Mouse (Mus musculus): ENCODE measurements at regions not wholly inside any gene's neighbourhood (a gene's known extent, or its start where the extent isn't known, plus 50 kb on each side); places are given as distances from the start of the nearest gene placed in this dataset.

DNA sequence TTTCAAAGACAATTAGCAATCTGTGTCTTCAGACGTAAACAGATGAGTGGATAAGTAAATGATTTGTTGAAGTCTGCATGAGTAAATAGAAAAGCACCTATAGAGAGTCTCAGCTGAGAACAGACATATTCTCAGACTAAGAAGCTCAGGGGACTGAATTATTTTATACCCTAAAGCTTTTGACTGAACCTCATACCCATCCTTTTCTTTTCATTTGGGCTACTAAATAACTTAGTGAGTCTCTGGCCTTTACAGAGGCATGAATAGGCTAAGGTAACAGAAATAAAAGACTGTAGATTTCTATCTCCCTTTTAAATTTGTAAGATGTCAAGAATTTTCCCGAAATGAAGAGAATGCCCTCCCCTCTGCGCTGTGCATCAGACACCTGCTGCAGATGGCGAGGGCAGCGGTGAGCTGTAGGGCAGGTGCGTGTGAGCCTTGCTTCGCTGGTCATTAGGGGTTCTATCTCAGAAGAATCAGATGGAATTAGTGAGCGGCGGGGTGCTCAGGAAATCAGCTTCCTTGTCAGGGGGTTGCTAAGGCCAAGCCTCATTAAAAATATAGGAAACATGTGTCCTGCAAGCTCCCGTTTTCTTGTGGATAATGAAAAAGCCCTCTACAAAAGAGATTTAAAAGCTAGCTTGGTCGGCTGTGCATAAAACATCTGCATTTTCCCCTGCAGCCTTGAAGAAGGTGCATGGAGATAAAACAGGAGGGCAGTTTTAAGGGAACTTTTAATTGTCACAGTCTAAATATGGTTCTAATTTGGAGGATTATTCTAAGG is 107.0 kb upstream of the Arhgap24 start:
- Histone ChIP-seq H3K27ac (0 out of 2 replicates have a peak overlapping the region, but pooled peaks have one; percentile 20), H3K4me2 (ENCODE audit: low read depth, low read length) (no peak overlapping the region), H3K4me1 (ENCODE audit: insufficient read depth, low read length) (no peaks in the 10 kb centered on the region), H3K9ac (replicated peaks; ENCODE audit: low read length) (no peak overlapping the region), H3K36me3 (ENCODE audit: insufficient read depth, low read length) (no peaks in the 10 kb centered on the region), H3K4me3 (ENCODE audit: low read length) (no peak overlapping the region), H3K9me3 (ENCODE audit: low read length) (no peaks in the 10 kb centered on the region), H3K27me3 (ENCODE audit: insufficient read depth, low read length) (no peaks in the 10 kb centered on the region)
- TF ChIP-seq CTCF (IDR thresholded peaks at IDR 0.05; ENCODE audit: low read depth) = no peak
- 53% methylated on average over 11 of the region's 11 CpGs for WGBS
- DNase-seq (ENCODE audit: low spot score) = no peak
- ATAC-seq = peak; percentile 58

DNA sequence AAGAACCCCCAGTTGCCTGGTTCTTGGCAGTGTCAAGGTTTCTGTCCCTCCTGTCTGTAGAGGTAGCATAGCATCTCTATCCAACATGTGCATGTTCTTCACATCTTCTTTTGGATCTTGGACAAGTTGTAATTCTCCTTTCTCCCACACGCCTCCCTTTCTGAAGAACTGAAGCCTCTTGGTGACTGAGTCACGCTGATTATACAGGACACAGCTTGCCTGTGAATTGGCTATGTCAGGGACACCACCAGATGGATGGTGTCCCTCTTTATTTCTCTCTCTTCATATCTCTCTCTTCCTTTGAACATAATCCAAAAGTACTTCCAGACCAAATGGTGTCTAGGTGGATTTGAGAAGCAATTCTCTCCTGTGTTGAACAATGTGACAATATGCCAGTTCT is 105.9 kb upstream of the Arhgap24 start:
- no peaks in the 10 kb centered on the region for H3K27me3 ChIP-seq (ENCODE audit: insufficient read depth, low read length)
- no peak for TF ChIP-seq CTCF (IDR thresholded peaks at IDR 0.05; ENCODE audit: low read depth)
- 81% methylated on average over 2 of the region's 2 CpGs for WGBS
- no peak for ATAC-seq
- H3K9me3 ChIP-seq (ENCODE audit: low read length) = no peaks in the 10 kb centered on the region
- no peaks in the 10 kb centered on the region for H3K36me3 ChIP-seq (ENCODE audit: insufficient read depth, low read length)
- DNase-seq (ENCODE audit: low spot score) = no peak
- no peaks in the 10 kb centered on the region for H3K4me1 ChIP-seq (ENCODE audit: insufficient read depth, low read length)
- no peak overlapping the region for H3K4me2 ChIP-seq (ENCODE audit: low read depth, low read length)
- no peak overlapping the region for H3K4me3 ChIP-seq (ENCODE audit: low read length)
- H3K9ac ChIP-seq (replicated peaks; ENCODE audit: low read length) = no peak overlapping the region
- H3K27ac ChIP-seq = no peak overlapping the region

DNA sequence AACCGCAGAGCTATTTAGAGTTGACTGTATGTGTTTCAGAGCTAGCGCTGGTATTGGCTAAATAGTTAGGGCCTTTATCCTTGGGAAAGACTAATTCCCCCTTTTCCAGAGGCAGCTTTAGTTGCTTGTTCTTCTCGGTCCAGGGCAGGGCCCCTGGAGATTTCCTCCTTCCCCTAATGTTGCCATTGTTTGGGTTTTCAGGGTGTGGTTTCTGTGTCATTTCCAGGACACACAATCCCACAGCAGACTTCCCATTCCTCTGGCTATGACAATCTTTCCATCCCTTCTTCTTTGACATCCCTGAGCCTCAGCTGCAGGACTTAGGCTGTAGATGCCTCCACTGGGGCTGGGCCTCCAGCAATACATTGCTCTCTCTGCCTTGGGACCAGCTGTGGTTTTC is 87.2 kb upstream of the Arhgap24 start:
- no peak overlapping the region for H3K27ac ChIP-seq
- H3K27me3 ChIP-seq (ENCODE audit: insufficient read depth, low read length) = no peaks in the 10 kb centered on the region
- no peak for ATAC-seq
- no peak for DNase-seq (ENCODE audit: low spot score)
- H3K4me3 ChIP-seq (ENCODE audit: low read length) = no peak overlapping the region
- no peaks in the 10 kb centered on the region for H3K4me1 ChIP-seq (ENCODE audit: insufficient read depth, low read length)
- 83% methylated on average over 3 of the region's 3 CpGs for WGBS
- H3K36me3 ChIP-seq (ENCODE audit: insufficient read depth, low read length) = no peaks in the 10 kb centered on the region
- no peak overlapping the region for H3K9ac ChIP-seq (replicated peaks; ENCODE audit: low read length)
- no peak for TF ChIP-seq CTCF (IDR thresholded peaks at IDR 0.05; ENCODE audit: low read depth)
- no peak overlapping the region for H3K4me2 ChIP-seq (ENCODE audit: low read depth, low read length)
- H3K9me3 ChIP-seq (ENCODE audit: low read length) = no peaks in the 10 kb centered on the region

DNA sequence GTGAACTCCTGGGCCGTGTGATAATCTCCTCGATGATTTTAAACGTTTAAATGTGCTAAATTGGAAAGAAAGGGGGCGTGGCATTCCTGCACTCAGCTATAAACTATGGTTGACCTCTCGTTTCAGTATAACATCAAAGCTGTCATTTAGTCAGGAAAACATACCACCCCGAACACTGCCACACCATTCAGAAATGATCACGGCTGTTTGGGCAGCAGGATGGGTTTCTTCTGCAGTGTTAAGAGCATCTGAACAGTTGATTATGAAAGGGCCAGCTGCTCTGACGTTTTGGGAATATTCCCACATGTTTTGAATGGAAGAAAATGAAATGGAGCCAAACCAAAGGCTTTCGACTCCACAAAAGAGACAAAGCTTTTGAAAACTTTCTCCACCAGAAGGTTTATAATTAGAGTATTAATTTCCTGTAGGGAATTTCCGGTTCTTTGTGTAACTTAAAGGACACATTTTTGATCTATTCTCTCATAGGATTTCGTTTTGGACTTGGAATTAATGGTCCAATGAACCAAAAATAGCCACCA is 85.5 kb upstream of the Arhgap24 start:
- TF ChIP-seq CTCF (IDR thresholded peaks at IDR 0.05; ENCODE audit: low read depth) = no peak
- Histone ChIP-seq H3K9ac (replicated peaks; ENCODE audit: low read length) (no peak overlapping the region), H3K36me3 (ENCODE audit: insufficient read depth, low read length) (no peaks in the 10 kb centered on the region), H3K4me1 (ENCODE audit: insufficient read depth, low read length) (no peaks in the 10 kb centered on the region), H3K4me3 (ENCODE audit: low read length) (no peak overlapping the region), H3K27me3 (ENCODE audit: insufficient read depth, low read length) (no peaks in the 10 kb centered on the region), H3K4me2 (ENCODE audit: low read depth, low read length) (no peak overlapping the region), H3K27ac (no peak overlapping the region), H3K9me3 (ENCODE audit: low read length) (no peaks in the 10 kb centered on the region)
- DNase-seq (ENCODE audit: low spot score) = no peak
- ATAC-seq = no peak
- 61% methylated on average over 11 of the region's 11 CpGs for WGBS

GRCm38 (mm10) chr5:102399006-102399405 is 82.2 kb upstream of the Arhgap24 start:
- no peak for TF ChIP-seq CTCF (IDR thresholded peaks at IDR 0.05; ENCODE audit: low read depth)
- Histone ChIP-seq H3K36me3 (ENCODE audit: insufficient read depth, low read length) (no peaks in the 10 kb centered on the region), H3K27ac (no peak overlapping the region), H3K27me3 (ENCODE audit: insufficient read depth, low read length) (no peaks in the 10 kb centered on the region), H3K4me1 (ENCODE audit: insufficient read depth, low read length) (no peaks in the 10 kb centered on the region), H3K9ac (replicated peaks; ENCODE audit: low read length) (no peak overlapping the region), H3K9me3 (ENCODE audit: low read length) (no peaks in the 10 kb centered on the region), H3K4me3 (ENCODE audit: low read length) (no peak overlapping the region), H3K4me2 (ENCODE audit: low read depth, low read length) (no peak overlapping the region)
- 78% methylated on average over 4 of the region's 4 CpGs for WGBS
- no peak for DNase-seq (ENCODE audit: low spot score)
- ATAC-seq = no peak

DNA sequence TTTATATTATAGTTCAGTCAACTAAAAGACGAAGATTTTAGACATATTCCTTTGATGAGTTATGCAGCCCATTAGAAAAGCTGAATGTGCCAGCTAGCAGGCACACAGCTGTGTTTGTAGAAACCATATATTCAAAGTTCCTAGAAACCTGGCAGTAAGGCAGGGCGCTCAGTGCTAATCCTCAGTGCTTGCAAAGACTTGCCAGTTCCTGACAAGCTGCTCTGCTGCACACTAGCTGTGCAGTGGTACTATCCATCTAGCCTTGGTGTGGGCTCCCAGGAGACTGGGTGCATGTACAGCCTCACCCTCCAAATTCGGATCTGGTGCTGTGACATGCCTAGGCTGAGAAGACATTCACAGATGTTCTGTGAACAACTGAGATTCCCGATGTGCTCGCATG is 63.5 kb upstream of the Arhgap24 start:
- H3K27me3 ChIP-seq (ENCODE audit: insufficient read depth, low read length) = no peaks in the 10 kb centered on the region
- H3K27ac ChIP-seq = no peak overlapping the region
- ATAC-seq (no peak), DNase-seq (ENCODE audit: low spot score) (no peak)
- no peaks in the 10 kb centered on the region for H3K4me1 ChIP-seq (ENCODE audit: insufficient read depth, low read length)
- no peak overlapping the region for H3K4me3 ChIP-seq (ENCODE audit: low read length)
- no peaks in the 10 kb centered on the region for H3K9me3 ChIP-seq (ENCODE audit: low read length)
- H3K4me2 ChIP-seq (ENCODE audit: low read depth, low read length) = no peak overlapping the region
- TF ChIP-seq CTCF (IDR thresholded peaks at IDR 0.05; ENCODE audit: low read depth) = no peak
- WGBS = 70% methylated on average over 5 of the region's 5 CpGs
- no peaks in the 10 kb centered on the region for H3K36me3 ChIP-seq (ENCODE audit: insufficient read depth, low read length)
- H3K9ac ChIP-seq (replicated peaks; ENCODE audit: low read length) = no peak overlapping the region

DNA sequence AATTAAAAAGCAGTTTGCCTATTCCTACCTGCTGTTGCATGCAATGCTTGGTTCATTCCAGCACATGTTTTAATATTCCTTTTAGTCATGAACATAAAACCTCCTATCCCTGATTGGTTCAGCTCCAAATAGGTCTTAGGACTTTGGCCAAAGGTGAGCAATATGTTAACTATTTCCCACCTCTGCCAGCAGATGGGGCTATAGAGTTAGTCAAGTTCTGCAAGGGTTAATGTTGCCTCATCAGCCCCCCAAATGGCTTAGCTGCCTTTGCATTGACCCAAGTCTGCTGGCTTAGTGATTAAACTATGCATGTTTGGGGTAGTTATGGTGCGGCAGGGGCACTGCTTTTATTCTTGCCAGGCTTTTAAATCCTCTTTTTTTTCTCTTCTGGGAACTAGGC is 62.1 kb upstream of the Arhgap24 start:
- peak; percentile 62 for TF ChIP-seq CTCF (IDR thresholded peaks at IDR 0.05; ENCODE audit: low read depth)
- DNase-seq (ENCODE audit: low spot score) = peak; percentile 29
- Histone ChIP-seq H3K27me3 (ENCODE audit: insufficient read depth, low read length) (no peaks in the 10 kb centered on the region), H3K36me3 (ENCODE audit: insufficient read depth, low read length) (no peaks in the 10 kb centered on the region), H3K4me2 (ENCODE audit: low read depth, low read length) (no peak overlapping the region), H3K4me3 (ENCODE audit: low read length) (no peak overlapping the region), H3K9me3 (ENCODE audit: low read length) (no peaks in the 10 kb centered on the region), H3K4me1 (ENCODE audit: insufficient read depth, low read length) (no peaks in the 10 kb centered on the region), H3K9ac (replicated peaks; ENCODE audit: low read length) (no peak overlapping the region), H3K27ac (no peak overlapping the region)
- no peak for ATAC-seq
- WGBS = 39% methylated on average over 1 of the region's 1 CpGs

Measured in hindbrain, postnatal 0 days (tissue).